Mouse (Mus musculus): ENCODE measurements at regions not wholly inside any gene's neighbourhood (a gene's known extent, or its start where the extent isn't known, plus 50 kb on each side); places are given as distances from the start of the nearest gene placed in this dataset.

- DNase-seq (ENCODE audit: low spot score in 2 of 2): no peak
These were observed 54.6 kb downstream of the Gm11733 start for GRCm38 (mm10) chr11:117538732-117539131.

- DNase-seq (ENCODE audit: low spot score in 2 of 2): no peak
These were observed 56.4 kb downstream of the Gm11733 start for GRCm38 (mm10) chr11:117540609-117541008.

GRCm38 (mm10) chr11:117541205-117541884 is 57.2 kb downstream of the Gm11733 start:
- DNase-seq (ENCODE audit: low spot score in 2 of 2): no peak

- no peak for DNase-seq (ENCODE audit: low spot score in 2 of 2)
These were observed 59.0 kb downstream of the Gm11733 start for GRCm38 (mm10) chr11:117543191-117543590.

GRCm38 (mm10) chr11:117544507-117544906 is 60.3 kb downstream of the Gm11733 start:
- no peak for DNase-seq (ENCODE audit: low spot score in 2 of 2)

- no peak for DNase-seq (ENCODE audit: low spot score in 2 of 2)
These were observed 60.8 kb downstream of the Gm11733 start for GRCm38 (mm10) chr11:117544926-117545325.

GRCm38 (mm10) chr11:117551926-117552325 is 67.8 kb downstream of the Gm11733 start:
- no peak for DNase-seq (ENCODE audit: low spot score in 2 of 2)

GRCm38 (mm10) chr11:117552430-117552969 is 68.3 kb downstream of the Gm11733 start:
- no peak for DNase-seq (ENCODE audit: low spot score in 2 of 2)

- DNase-seq (ENCODE audit: low spot score in 2 of 2): no peak
These were observed 69.9 kb downstream of the Gm11733 start for GRCm38 (mm10) chr11:117554111-117554510.

- DNase-seq (ENCODE audit: low spot score in 2 of 2): no peak
These were observed 73.6 kb downstream of the Gm11733 start for GRCm38 (mm10) chr11:117557474-117558381.

GRCm38 (mm10) chr11:117559839-117560238 is 75.7 kb downstream of the Gm11733 start:
- DNase-seq (ENCODE audit: low spot score in 2 of 2): no peak

GRCm38 (mm10) chr11:117567961-117568605 is 83.9 kb downstream of the Gm11733 start:
- DNase-seq (ENCODE audit: low spot score in 2 of 2): no peak

GRCm38 (mm10) chr11:117568606-117568991 is 84.4 kb downstream of the Gm11733 start:
- peak in 1 of 2 experiments; percentile 22 for DNase-seq (ENCODE audit: low spot score in 2 of 2)

- no peak for DNase-seq (ENCODE audit: low spot score in 2 of 2)
These were observed 84.5 kb upstream of the Tnrc6c start for GRCm38 (mm10) chr11:117569566-117570101.

GRCm38 (mm10) chr11:117571858-117572257 is 82.2 kb upstream of the Tnrc6c start:
- DNase-seq (ENCODE audit: low spot score in 2 of 2): no peak

- DNase-seq (ENCODE audit: low spot score in 2 of 2): no peak
These were observed 79.4 kb upstream of the Tnrc6c start for GRCm38 (mm10) chr11:117574721-117575120.

- DNase-seq (ENCODE audit: low spot score in 2 of 2): no peak
These were observed 75.0 kb upstream of the Tnrc6c start for GRCm38 (mm10) chr11:117579121-117579520.

GRCm38 (mm10) chr11:117579720-117580119 is 74.4 kb upstream of the Tnrc6c start:
- no peak for DNase-seq (ENCODE audit: low spot score in 2 of 2)

- no peak for DNase-seq (ENCODE audit: low spot score in 2 of 2)
These were observed 70.6 kb upstream of the Tnrc6c start for GRCm38 (mm10) chr11:117583478-117583877.

- DNase-seq (ENCODE audit: low spot score in 2 of 2): no peak
These were observed 68.5 kb upstream of the Tnrc6c start for GRCm38 (mm10) chr11:117585556-117585955.

GRCm38 (mm10) chr11:117586063-117586462 is 68.0 kb upstream of the Tnrc6c start:
- no peak for DNase-seq (ENCODE audit: low spot score in 2 of 2)

All from adrenal gland, adult 18-20 months (tissue).